Mouse (Mus musculus) liver, postnatal 0 days (tissue): ENCODE measurements at regions not wholly inside any gene's neighbourhood (a gene's known extent, or its start where the extent isn't known, plus 50 kb on each side); places are given as distances from the start of the nearest gene placed in this dataset.

Source experiments
- CTCF ChIP-seq: sonication (generic); IDR thresholded peaks from 2 replicates; pipeline ENCODE4 v1.5.1; 2016; ENCODE audit warnings: antibody characterized with exemption, low read depth
- EP300 ChIP-seq: IDR thresholded peaks from 2 replicates; pipeline ENCODE4 v1.6.1; 2016; ENCODE audit warnings: antibody characterized with exemption, low read depth, mild to moderate bottlenecking

- TF ChIP-seq CTCF: no peak
- TF ChIP-seq EP300: no peak
Measured at GRCm38 (mm10) chr14:114349345-114349744, 742.7 kb upstream of the Gpc5 start.
